Mouse (Mus musculus): Measurements from ENCODE around the gene 2010111I01Rik.

DNA sequence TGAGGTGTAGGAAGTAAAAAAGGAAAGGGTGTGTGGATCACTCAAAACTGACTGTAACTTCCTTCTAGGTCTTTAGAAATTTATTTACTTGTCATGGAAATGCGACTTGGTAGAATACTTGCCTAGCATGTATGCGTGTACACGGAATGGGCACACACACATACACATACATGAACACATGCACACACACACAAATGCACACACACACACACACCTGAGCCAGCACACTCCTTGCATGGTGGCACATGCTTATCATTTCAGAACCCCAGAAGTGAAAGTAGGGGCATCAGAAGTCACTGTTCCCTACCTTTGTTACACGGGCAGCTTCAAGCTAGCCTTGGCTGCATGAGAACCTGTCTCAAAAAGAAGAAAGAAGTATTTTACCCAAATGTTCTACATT is 311.7 kb downstream of the 2010111I01Rik start:
- TF ChIP-seq CTCF (IDR thresholded peaks at IDR 0.05; ENCODE audit: low read depth, low read length) (no peak), EP300 (IDR thresholded peaks at IDR 0.05; ENCODE audit: insufficient read depth, low read depth, low read length) (no peak)
